Mouse (Mus musculus): ENCODE measurements around the gene Ubxn11.
A peak's percentile ranks its signal among the peaks of the same experiment; 100 is the strongest.

Gene Ubxn11

GRCm38 (mm10) chr4:134154354-134154753 is 52.0 kb downstream of the Ubxn11 start:
- DNase-seq, result peak; percentile 76

- no peak for DNase-seq
These were observed 53.2 kb downstream of the Ubxn11 start for GRCm38 (mm10) chr4:134155531-134155930.

- no peak for DNase-seq
These were observed 53.6 kb downstream of the Ubxn11 start for GRCm38 (mm10) chr4:134155961-134156465.

- no peak for DNase-seq
These were observed 54.4 kb downstream of the Ubxn11 start for GRCm38 (mm10) chr4:134156744-134157143.

GRCm38 (mm10) chr4:134157558-134157957 is 55.2 kb downstream of the Ubxn11 start:
- no peak for DNase-seq

GRCm38 (mm10) chr4:134158774-134159173 is 56.4 kb downstream of the Ubxn11 start:
- no peak for DNase-seq

- peak; percentile 51 for DNase-seq
These were observed 57.7 kb downstream of the Ubxn11 start for GRCm38 (mm10) chr4:134160071-134160470.

- DNase-seq, result no peak
These were observed 62.2 kb downstream of the Ubxn11 start for GRCm38 (mm10) chr4:134164591-134164990.

- no peak for DNase-seq
These were observed 62.7 kb downstream of the Ubxn11 start for GRCm38 (mm10) chr4:134165024-134165423.

GRCm38 (mm10) chr4:134165548-134166465 is 63.4 kb downstream of the Ubxn11 start:
- DNase-seq, result no peak

GRCm38 (mm10) chr4:134166906-134167305 is 64.5 kb downstream of the Ubxn11 start:
- DNase-seq, result no peak

GRCm38 (mm10) chr4:134172391-134172790 is 70.0 kb downstream of the Ubxn11 start:
- no peak for DNase-seq
